ENCODE assay signal across 10 mouse cellular contexts in genomic region chr11:99113111-99113510, GRCm38 (mm10). TPM values are rescaled to one million over a fixed set of nuclear protein-coding genes. Genes with fewer than 3 reads are reported as not detected.
DNase-seq lines count a peak whose midpoint lies in the region; ATAC-seq and TF ChIP-seq lines count a peak whose summit lies in the region.
"Had no signal": no experiment of that assay in that cellular context is flagged by ENCODE, and none has a peak within 500 bp of the region (broad histone marks: within the 10 kb centered on the region; RNA-seq: fewer than 3 reads in every experiment).

No protein-coding gene starts in this region.

- 0 out of 2 replicates have a peak, but pooled peaks have one; percentile 28 for ATAC-seq in lung, embryonic 14.5 days (ENCODE audit: insufficient read depth)
- no peak for ATAC-seq in embryonic facial prominence, embryonic 11.5 days (replicated peaks; ENCODE audit: insufficient number of reproducible peaks, low FRiP score, low TSS enrichment, low read depth)
- ATAC-seq: forebrain, embryonic 13.5 days; Patski had no signal

- H3K4me2 ChIP-seq in lung, embryonic 14.5 days, result peak overlapping the region; percentile 24; the same call in 1 of the 2 replicates
- H3K4me2 ChIP-seq in embryonic facial prominence, embryonic 11.5 days (ENCODE audit: low read depth, low read length), result no peak overlapping the region
- H3K4me2 ChIP-seq: forebrain, embryonic 13.5 days had no signal

- H3K27me3 ChIP-seq in lung, embryonic 14.5 days (ENCODE audit: insufficient read depth, low read length), result no peaks in the 10 kb centered on the region
- H3K27me3 ChIP-seq in embryonic facial prominence, embryonic 11.5 days (ENCODE audit: control insufficient read depth, insufficient read depth, low read length), result no peaks in the 10 kb centered on the region
- no peaks in the 10 kb centered on the region for H3K27me3 ChIP-seq in limb, embryonic 10.5 days (ENCODE audit: low read depth, poor library complexity, severe bottlenecking)
- H3K27me3 ChIP-seq: forebrain, embryonic 13.5 days had no signal

- DNase-seq in lung, embryonic 14.5 days, result peak; percentile 71
- no peak for DNase-seq in lung, postnatal 14 days
- peak; percentile 86 for DNase-seq in embryonic facial prominence, embryonic 11.5 days (ENCODE audit: low spot score)
- DNase-seq in limb, embryonic 10.5 days (ENCODE audit: low spot score), result no peak
- peak; percentile 90 for DNase-seq in retina, postnatal 1 day
- no peak for DNase-seq in cerebellum, postnatal 10 days
- no peak for DNase-seq in frontal cortex, postnatal 14 days (ENCODE audit: low spot score in 2 of 2)
- DNase-seq: kidney, adult 11 months had no signal

- no peak for TF ChIP-seq CTCF in lung, embryonic 14.5 days (IDR thresholded peaks at IDR 0.05; ENCODE audit: low read depth)

- no peak overlapping the region for H3K4me3 ChIP-seq in lung, embryonic 14.5 days (ENCODE audit: low read depth, low read length)
- no peak overlapping the region for H3K4me3 ChIP-seq in embryonic facial prominence, embryonic 11.5 days (ENCODE audit: low read depth, low read length)
- no peak overlapping the region for H3K4me3 ChIP-seq in limb, embryonic 10.5 days
- H3K4me3 ChIP-seq: forebrain, embryonic 13.5 days had no signal

- peaks cover 7% of the 10 kb centered on the region for H3K4me1 ChIP-seq in lung, embryonic 14.5 days (ENCODE audit: insufficient read depth)
- H3K4me1 ChIP-seq in embryonic facial prominence, embryonic 11.5 days (ENCODE audit: control insufficient read depth, insufficient read depth, low read length), result no peaks in the 10 kb centered on the region; the same call in none of the 2 replicates
- peaks cover 38% of the 10 kb centered on the region for H3K4me1 ChIP-seq in limb, embryonic 10.5 days

- WGBS in lung, embryonic 14.5 days, result 4% methylated on average over 3 of the region's 3 CpGs
- 5% methylated on average over 3 of the region's 3 CpGs for WGBS in embryonic facial prominence, embryonic 11.5 days
- 25% methylated on average over 3 of the region's 3 CpGs for WGBS in limb, embryonic 10.5 days

- H3K36me3 ChIP-seq in lung, embryonic 14.5 days (ENCODE audit: insufficient read depth), result no peaks in the 10 kb centered on the region
- no peaks in the 10 kb centered on the region for H3K36me3 ChIP-seq in embryonic facial prominence, embryonic 11.5 days (replicated peaks; ENCODE audit: control insufficient read depth, insufficient read depth, low read depth, low read length)
- 0 out of 2 replicates have a peak, but pooled peaks cover 2% of the 10 kb centered on the region for H3K36me3 ChIP-seq in limb, embryonic 10.5 days

- no peaks in the 10 kb centered on the region for H3K9me3 ChIP-seq in lung, embryonic 14.5 days (ENCODE audit: low read depth, low read length)
- no peaks in the 10 kb centered on the region for H3K9me3 ChIP-seq in embryonic facial prominence, embryonic 11.5 days (replicated peaks; ENCODE audit: control insufficient read depth, low read length)
- no peaks in the 10 kb centered on the region for H3K9me3 ChIP-seq in limb, embryonic 10.5 days (replicated peaks)
- H3K9me3 ChIP-seq: forebrain, embryonic 13.5 days had no signal

- peak overlapping the region; percentile 76 for H3K27ac ChIP-seq in lung, embryonic 14.5 days (ENCODE audit: low read depth)
- H3K27ac ChIP-seq in embryonic facial prominence, embryonic 11.5 days (replicated peaks; ENCODE audit: low read depth, low read length), result peak overlapping the region; percentile 89
- peak overlapping the region; percentile 82 for H3K27ac ChIP-seq in limb, embryonic 10.5 days
- H3K27ac ChIP-seq: forebrain, embryonic 13.5 days had no signal

- no peak overlapping the region for H3K9ac ChIP-seq in lung, embryonic 14.5 days
- no peak overlapping the region for H3K9ac ChIP-seq in embryonic facial prominence, embryonic 11.5 days (replicated peaks; ENCODE audit: low read length)
- H3K9ac ChIP-seq: forebrain, embryonic 13.5 days had no signal

RNA-seq across cellular contexts. Expression of gene Tns4, which starts 24.0 kb away (rescaled TPM):
- polyA plus RNA-seq in lung, embryonic 14.5 days (2014; fragmentation: Nextera tagmentation; extraction: Ambion mirVana), result 0.39 and 0.47 TPM in 2 replicates
- polyA plus RNA-seq in embryonic facial prominence, embryonic 11.5 days (2014; fragmentation: Nextera tagmentation; extraction: Ambion mirVana), result 0.22 and 0.86 TPM in 2 replicates
- 0.74 and 1.4 TPM in 2 replicates for polyA plus RNA-seq in limb, embryonic 10.5 days (2016; fragmentation: Nextera tagmentation; extraction: Ambion mirVana)
- polyA plus RNA-seq: forebrain, embryonic 13.5 days; Patski had no signal

RNA-seq across cellular contexts. Expression of gene Ccr7, which starts 41.8 kb away (rescaled TPM):
- polyA plus RNA-seq in lung, embryonic 14.5 days (2014; fragmentation: Nextera tagmentation; extraction: Ambion mirVana), result 0.30 and 0.45 TPM in 2 replicates
- polyA plus RNA-seq in embryonic facial prominence, embryonic 11.5 days (2014; fragmentation: Nextera tagmentation; extraction: Ambion mirVana), result 0.31 and 0.60 TPM in 2 replicates
- 0.82 and 1.3 TPM in 2 replicates for polyA plus RNA-seq in limb, embryonic 10.5 days (2016; fragmentation: Nextera tagmentation; extraction: Ambion mirVana)
- polyA plus RNA-seq: forebrain, embryonic 13.5 days had no signal

Comparison
In these comparisons a context has a peak if more than half of its experiments do, and no peak if none do; other contexts are left out.
1. DNase-seq: peak in lung, embryonic 14.5 days (single experiment), embryonic facial prominence, embryonic 11.5 days (single experiment) and retina, postnatal 1 day (single experiment); none in lung, postnatal 14 days (single experiment), limb, embryonic 10.5 days (single experiment), cerebellum, postnatal 10 days (0 of 2) and frontal cortex, postnatal 14 days (0 of 2).
2. Peak in every context shown above with its lines, with median percentiles within 50 percentile points of each other: H3K27ac ChIP-seq.